Mouse (Mus musculus) brain, embryonic 14.5 days (tissue): Measurements from ENCODE around the gene Pcyox1.

ENCODE experiments used
- CTCF ChIP-seq: fragments of 200-500 bp; IDR thresholded peaks from 2 replicates; pipeline ENCODE4 v1.5.1; 2012; ENCODE audit warnings: inconsistent platforms, mild to moderate bottlenecking, moderate library complexity, borderline replicate concordance; ENCODE audit not compliant: insufficient read depth, insufficient read length; ENCODE audit errors: extremely low read depth
- POLR2A ChIP-seq: fragments of 200-500 bp; IDR thresholded peaks from 2 replicates; pipeline ENCODE4 v1.6.1; 2012; ENCODE audit warnings: mild to moderate bottlenecking, inconsistent platforms, borderline replicate concordance; ENCODE audit not compliant: poor library complexity, insufficient read depth, insufficient read length, severe bottlenecking; ENCODE audit errors: extremely low read depth

GRCm38 (mm10) chr6:86370093-86370713 lies 26.8 kb downstream of the Pcyox1 start:
- TF ChIP-seq CTCF (no peak), POLR2A (no peak)
